Mouse (Mus musculus) heart, embryonic 11.5 days (tissue): ENCODE results near the gene Gon7. TPM values are rescaled to one million over a fixed set of nuclear protein-coding genes. Genes with fewer than 3 reads are reported as not detected.

Experiments used
- ATAC-seq: fragments of 200-750 bp; cut with Nextera tagmentation; replicated peaks from 2 replicates; pipeline ENCODE4 v1.8.0; 2017; ENCODE audit warnings: moderate library complexity; ENCODE audit not compliant: insufficient number of reproducible peaks, low FRiP score, low TSS enrichment
- H3K27ac ChIP-seq: fragments of 300-500 bp; sonication (generic); 2 replicates; pipeline ENCODE4 v1.5.1; 2014; ENCODE audit warnings: mild to moderate bottlenecking, low read depth, low read length
- H3K27me3 ChIP-seq: fragments of 300-500 bp; sonication (generic); 2 replicates; pipeline ENCODE4 v1.6.1; 2014; ENCODE audit warnings: mild to moderate bottlenecking, low read length, mixed read lengths; ENCODE audit not compliant: control insufficient read depth, insufficient read depth
- H3K36me3 ChIP-seq: fragments of 300-500 bp; sonication (generic); 2 replicates; pipeline ENCODE4 v1.6.1; 2014; ENCODE audit warnings: mild to moderate bottlenecking, low read length, moderate library complexity, mixed read lengths; ENCODE audit not compliant: control insufficient read depth, insufficient read depth
- H3K4me1 ChIP-seq: fragments of 300-500 bp; sonication (generic); 2 replicates; pipeline ENCODE4 v1.6.1; 2014; ENCODE audit warnings: low read length; ENCODE audit not compliant: control insufficient read depth, insufficient read depth
- H3K4me2 ChIP-seq: fragments of 300-500 bp; sonication (generic); 2 replicates; pipeline ENCODE4 v1.6.1; 2014; ENCODE audit warnings: mild to moderate bottlenecking, moderate library complexity
- H3K4me3 ChIP-seq: fragments of 300-500 bp; sonication (generic); 2 replicates; pipeline ENCODE4 v1.5.1; 2014; ENCODE audit warnings: low read depth, low read length
- H3K9ac ChIP-seq: fragments of 300-500 bp; sonication (generic); 2 replicates; pipeline ENCODE4 v1.6.1; 2014; ENCODE audit warnings: mild to moderate bottlenecking, low read depth, low read length, moderate library complexity
- H3K9me3 ChIP-seq: fragments of 300-500 bp; sonication (generic); replicated peaks from 2 replicates; pipeline ENCODE4 v1.6.1; 2016; ENCODE audit warnings: low read length; ENCODE audit not compliant: control insufficient read depth
- WGBS: fragments of 180-500 bp; shearing (Covaris S2); extraction: QIAGEN DNeasy Blood & Tissue Kit; methylation state at CpG from one replicate; pipeline ENCODE4 v1.1.7; 2014; ENCODE audit not compliant: insufficient replicate concordance; 5-methylcytosine and 5-hydroxymethylcytosine counted together
- polyA plus RNA-seq: library from polyadenylated mRNA; unstranded; fragments of >200 nt; fragmentation: Nextera tagmentation; extraction: Ambion mirVana; gene quantifications from 2 replicates; pipeline ENCODE4 v1.2.1, GENCODE M21; 2014

The Gon7 gene
- polyA plus RNA-seq, 1 experiment from 2014 or later = 25.2 TPM

DNA sequence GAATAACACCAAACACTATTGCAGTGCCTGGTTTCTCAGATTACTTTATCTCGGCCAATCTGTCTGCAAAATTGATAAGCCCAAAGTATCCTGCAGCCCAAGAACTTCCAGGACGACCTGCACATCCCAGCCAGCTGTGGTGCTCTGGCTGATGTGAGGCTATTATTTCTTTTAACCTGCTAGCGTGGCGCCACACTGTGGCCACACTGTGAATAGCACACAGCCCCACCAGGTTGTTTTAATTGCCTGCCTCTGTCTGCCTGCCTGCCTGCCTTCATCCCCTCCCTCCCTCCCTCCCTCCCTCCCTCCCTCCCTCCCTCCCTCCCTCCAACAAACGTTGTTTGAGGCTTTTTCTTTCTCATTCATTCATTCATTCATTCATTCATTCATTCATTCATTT, 24.2 kb downstream of the Gon7 start:
- Histone ChIP-seq H3K4me2 (no peak overlapping the region), H3K4me3 (no peak overlapping the region), H3K27ac (no peak overlapping the region), H3K27me3 (no peaks in the 10 kb centered on the region), H3K9ac (no peak overlapping the region), H3K4me1 (peaks cover 13% of the 10 kb centered on the region), H3K9me3 (no peaks in the 10 kb centered on the region), H3K36me3 (no peaks in the 10 kb centered on the region)
- ATAC-seq = no peak
- WGBS = 5% methylated on average over 5 of the region's 5 CpGs

DNA sequence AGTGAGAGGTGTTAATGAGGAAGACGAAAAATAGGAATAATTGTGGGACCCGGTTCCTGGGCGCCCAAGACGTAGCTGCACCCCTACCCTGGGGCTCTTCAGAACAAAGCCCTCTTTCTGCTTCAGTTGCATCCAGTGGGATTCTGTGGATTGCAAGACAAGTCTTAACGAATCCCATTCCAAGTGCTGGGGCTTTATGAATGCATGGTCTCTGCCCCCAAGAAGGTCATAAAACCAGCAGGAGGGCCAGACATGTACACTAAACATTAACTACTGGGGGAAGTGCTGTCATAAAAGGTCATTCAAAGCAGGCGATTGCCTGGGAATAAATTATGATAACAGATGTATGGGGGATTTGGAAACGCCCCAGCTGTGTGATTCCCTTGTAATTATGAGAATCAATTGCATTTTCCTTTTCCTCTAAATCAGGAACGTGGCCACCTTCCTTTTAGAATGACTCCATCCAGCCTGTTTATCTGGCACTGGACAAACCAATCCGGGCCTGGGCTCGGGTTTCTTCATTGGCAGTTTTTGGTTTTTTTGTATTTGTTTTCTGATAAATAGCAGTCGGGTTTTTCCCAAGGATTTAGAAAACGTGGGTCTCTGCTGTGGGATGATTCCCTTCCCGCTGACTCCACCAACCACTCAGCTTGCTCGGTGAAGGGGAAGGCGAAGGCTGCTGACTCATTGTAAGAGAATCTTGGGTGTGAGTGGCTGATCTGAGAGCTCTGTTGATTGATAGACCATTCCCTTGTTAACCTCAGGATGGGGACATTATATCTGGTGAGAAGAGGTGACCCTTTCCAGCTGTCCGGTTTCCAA, 26.6 kb downstream of the Gon7 start:
- peaks cover 13% of the 10 kb centered on the region for H3K4me1 ChIP-seq
- H3K4me3 ChIP-seq = no peak overlapping the region
- no peak overlapping the region for H3K27ac ChIP-seq
- no peaks in the 10 kb centered on the region for H3K27me3 ChIP-seq
- WGBS = 40% methylated on average over 16 of the region's 16 CpGs
- no peak overlapping the region for H3K9ac ChIP-seq
- no peaks in the 10 kb centered on the region for H3K9me3 ChIP-seq
- no peak for ATAC-seq
- H3K4me2 ChIP-seq = peak overlapping the region; percentile 55
- no peaks in the 10 kb centered on the region for H3K36me3 ChIP-seq

DNA sequence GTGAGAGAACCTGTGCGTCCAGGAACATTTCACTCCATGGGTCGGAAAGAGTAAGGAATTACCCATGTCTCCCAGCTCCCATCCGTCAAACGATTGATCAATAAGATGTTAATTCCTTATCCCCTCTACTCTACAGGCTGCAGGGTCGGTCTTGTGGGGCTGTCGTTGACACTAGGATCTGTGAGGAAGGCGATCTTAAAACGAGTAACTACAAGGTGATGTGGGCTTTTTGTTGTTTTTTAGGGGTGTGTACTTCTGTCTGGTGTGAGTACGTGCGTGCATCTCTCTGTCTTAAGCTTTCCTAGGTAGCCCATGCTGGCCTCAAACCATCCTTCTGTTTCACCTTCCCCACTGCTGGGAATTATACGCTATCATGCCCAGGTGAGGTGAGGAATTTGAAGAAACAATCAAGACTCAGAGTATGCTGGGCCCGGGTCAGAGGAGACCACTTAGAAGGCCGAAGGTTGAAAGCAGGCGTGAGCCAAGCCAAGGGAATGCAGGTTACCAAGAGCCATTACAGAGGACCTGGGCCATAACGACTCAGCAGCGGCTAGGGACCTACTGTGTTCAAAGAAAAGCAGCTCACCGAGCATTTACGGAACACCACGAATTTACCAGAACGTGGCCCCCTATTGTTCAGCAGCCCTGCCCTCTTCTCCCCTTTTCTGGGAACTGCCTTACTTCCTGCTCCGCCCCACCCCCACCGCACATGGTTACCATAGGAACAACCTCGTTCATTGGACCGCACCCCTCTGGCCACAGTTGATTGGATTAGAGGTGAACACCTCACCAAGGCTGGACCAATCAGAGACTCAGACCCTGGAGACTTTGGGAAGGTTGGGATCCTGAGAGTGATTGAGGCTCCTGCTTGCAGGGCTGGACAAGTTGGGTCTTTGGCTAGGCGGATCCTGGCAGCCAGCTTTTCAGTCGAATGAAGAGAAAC, 27.5 kb downstream of the Gon7 start:
- H3K9ac ChIP-seq = 0 out of 2 replicates have a peak overlapping the region, but pooled peaks have one; percentile 35
- peaks cover 13% of the 10 kb centered on the region for H3K4me1 ChIP-seq
- H3K27ac ChIP-seq = no peak overlapping the region
- H3K27me3 ChIP-seq = no peaks in the 10 kb centered on the region
- H3K4me2 ChIP-seq = peak overlapping the region; percentile 55
- no peaks in the 10 kb centered on the region for H3K9me3 ChIP-seq
- ATAC-seq = peak; percentile 95
- 0 out of 2 replicates have a peak overlapping the region, but pooled peaks have one; percentile 15 for H3K4me3 ChIP-seq
- 33% methylated on average over 26 of the region's 26 CpGs for WGBS
- no peaks in the 10 kb centered on the region for H3K36me3 ChIP-seq

DNA sequence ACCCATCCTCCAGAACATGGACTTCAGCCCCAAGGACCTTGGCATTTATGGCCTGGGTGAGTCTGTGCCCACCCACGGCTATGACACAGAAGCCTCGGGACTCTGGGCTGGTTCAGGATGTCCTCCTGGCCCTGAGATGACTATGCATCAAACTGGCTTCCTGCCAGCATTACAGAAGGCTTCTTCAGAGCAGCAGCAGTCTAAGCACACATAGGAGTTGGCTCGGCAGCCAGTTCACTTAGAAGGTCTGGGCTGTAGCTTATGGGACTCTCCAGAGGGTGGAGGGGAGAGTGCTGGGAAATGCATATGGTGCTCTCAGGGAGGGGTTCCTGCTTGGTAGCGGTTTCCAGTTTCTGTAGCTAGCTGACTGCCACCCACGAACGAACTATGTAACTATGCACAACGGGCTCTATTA, 31.8 kb downstream of the Gon7 start:
- ATAC-seq = no peak
- 78% methylated on average over 7 of the region's 7 CpGs for WGBS
- no peaks in the 10 kb centered on the region for H3K36me3 ChIP-seq
- no peak overlapping the region for H3K27ac ChIP-seq
- H3K9me3 ChIP-seq = no peaks in the 10 kb centered on the region
- no peak overlapping the region for H3K4me2 ChIP-seq
- no peak overlapping the region for H3K9ac ChIP-seq
- no peak overlapping the region for H3K4me3 ChIP-seq
- H3K4me1 ChIP-seq = peaks cover 5% of the 10 kb centered on the region
- no peaks in the 10 kb centered on the region for H3K27me3 ChIP-seq

DNA sequence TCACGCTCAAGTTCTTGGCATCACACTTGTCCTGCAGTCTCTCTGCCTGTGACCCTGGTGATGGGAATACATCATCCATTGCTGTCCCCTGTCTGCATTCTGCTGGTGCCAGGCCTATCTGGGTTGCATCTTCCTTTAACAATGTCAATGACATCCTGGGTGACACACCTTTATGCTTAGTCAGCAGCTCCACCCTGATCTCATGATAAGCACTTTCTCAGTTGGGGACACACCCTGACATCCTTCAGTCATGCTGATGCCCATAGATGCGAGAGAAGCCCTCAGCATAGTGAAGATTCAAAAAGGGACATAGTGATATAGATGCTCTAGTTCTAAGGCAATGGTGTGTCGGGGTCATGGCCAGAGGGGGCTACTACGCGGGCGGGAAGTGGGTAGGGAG, 32.5 kb downstream of the Gon7 start:
- 90% methylated on average over 6 of the region's 6 CpGs for WGBS
- H3K9me3 ChIP-seq = no peaks in the 10 kb centered on the region
- H3K4me3 ChIP-seq = no peak overlapping the region
- H3K4me2 ChIP-seq = no peak overlapping the region
- H3K36me3 ChIP-seq = no peaks in the 10 kb centered on the region
- no peaks in the 10 kb centered on the region for H3K27me3 ChIP-seq
- H3K9ac ChIP-seq = no peak overlapping the region
- H3K27ac ChIP-seq = no peak overlapping the region
- ATAC-seq = no peak
- peaks cover 2% of the 10 kb centered on the region; the same call in 1 of the 2 replicates for H3K4me1 ChIP-seq

DNA sequence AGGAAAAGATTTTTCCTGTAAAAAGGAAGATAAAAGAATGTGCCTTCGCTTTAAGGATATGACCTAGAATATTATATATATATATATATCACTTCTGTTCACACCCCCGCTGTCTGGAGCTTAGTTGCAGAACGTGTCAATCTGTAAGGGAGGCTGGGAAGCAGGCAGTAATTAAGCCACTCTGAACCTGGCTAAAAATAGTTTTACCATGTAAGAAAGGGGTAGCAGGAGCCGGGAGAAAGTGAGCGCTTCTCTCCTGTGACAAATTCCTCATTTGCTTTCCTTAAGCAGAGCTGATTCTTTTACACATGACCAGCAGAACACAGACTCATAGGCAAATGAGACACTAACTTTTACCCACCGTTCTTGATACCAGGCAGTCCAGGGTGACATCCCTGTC, 33.7 kb downstream of the Gon7 start:
- H3K27ac ChIP-seq = no peak overlapping the region
- H3K4me3 ChIP-seq = no peak overlapping the region
- WGBS = 49% methylated on average over 6 of the region's 6 CpGs
- H3K4me2 ChIP-seq = no peak overlapping the region
- H3K27me3 ChIP-seq = no peaks in the 10 kb centered on the region
- no peak for ATAC-seq
- H3K9me3 ChIP-seq = no peaks in the 10 kb centered on the region
- H3K9ac ChIP-seq = no peak overlapping the region
- no peaks in the 10 kb centered on the region for H3K36me3 ChIP-seq
- no peaks in the 10 kb centered on the region for H3K4me1 ChIP-seq

DNA sequence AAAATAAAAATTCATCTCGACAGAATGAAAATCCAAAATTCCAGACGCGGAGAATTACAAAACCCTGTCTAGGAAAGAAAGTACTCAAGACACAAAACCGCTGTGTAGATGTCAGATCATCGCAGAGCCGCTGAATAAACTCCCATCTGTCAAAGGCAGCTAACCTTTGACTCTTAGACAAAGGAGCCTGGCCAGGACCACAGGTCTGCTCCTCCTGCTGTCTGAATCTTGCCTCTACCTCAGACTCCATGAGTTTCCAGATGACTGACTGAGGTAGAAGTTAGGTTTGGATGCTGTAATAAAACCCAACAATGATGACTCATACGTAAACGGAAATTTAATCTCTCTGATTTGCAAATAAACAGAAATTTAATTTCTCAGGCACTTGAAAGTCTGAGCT, 34.6 kb downstream of the Gon7 start:
- Histone ChIP-seq H3K9me3 (no peaks in the 10 kb centered on the region), H3K27me3 (no peaks in the 10 kb centered on the region), H3K4me2 (no peak overlapping the region), H3K9ac (no peak overlapping the region), H3K4me3 (no peak overlapping the region), H3K27ac (no peak overlapping the region), H3K36me3 (no peaks in the 10 kb centered on the region), H3K4me1 (no peaks in the 10 kb centered on the region)
- ATAC-seq = no peak
- WGBS = 74% methylated on average over 8 of the region's 8 CpGs

DNA sequence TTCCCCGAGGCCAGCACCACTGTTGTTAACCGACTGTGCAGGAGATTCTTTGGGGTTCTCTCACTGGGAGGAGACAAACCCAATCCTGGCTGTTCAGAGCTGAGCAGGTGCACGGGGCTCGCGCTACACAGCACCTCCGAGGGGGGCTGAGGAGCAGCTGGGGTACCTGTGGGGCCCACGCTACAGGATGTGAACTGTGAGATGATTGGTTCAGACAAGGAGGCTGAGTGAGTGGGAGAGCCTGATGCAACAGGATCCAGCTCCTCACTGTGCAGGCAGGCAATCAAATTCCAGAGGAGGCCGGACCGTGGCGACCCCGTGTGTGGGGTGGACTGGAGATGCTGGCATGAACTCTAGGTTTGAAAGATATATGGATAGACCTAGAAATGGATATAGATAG, 35.2 kb downstream of the Gon7 start:
- Histone ChIP-seq H3K36me3 (no peaks in the 10 kb centered on the region), H3K9ac (no peak overlapping the region), H3K27me3 (no peaks in the 10 kb centered on the region), H3K4me2 (no peak overlapping the region), H3K9me3 (no peaks in the 10 kb centered on the region), H3K4me1 (no peaks in the 10 kb centered on the region), H3K4me3 (no peak overlapping the region), H3K27ac (no peak overlapping the region)
- ATAC-seq = no peak
- WGBS = 63% methylated on average over 11 of the region's 11 CpGs
